Mouse (Mus musculus) stomach, embryonic 15.5 days (tissue): ENCODE measurements at regions not wholly inside any gene's neighbourhood (a gene's known extent, or its start where the extent isn't known, plus 50 kb on each side); places are given as distances from the start of the nearest gene placed in this dataset.

ENCODE experiments used
- ATAC-seq: fragments of 200-750 bp; cut with Nextera tagmentation; 2 replicates; pipeline ENCODE4 v1.8.0; 2017; ENCODE audit warnings: low read depth, moderate number of reproducible peaks, moderate TSS enrichment; ENCODE audit not compliant: insufficient read depth, low FRiP score
- H3K27ac ChIP-seq: fragments of 300-500 bp; sonication (generic); 2 replicates; pipeline ENCODE4 v1.5.1; 2015; ENCODE audit warnings: mild to moderate bottlenecking, inconsistent platforms
- H3K27me3 ChIP-seq: fragments of 300-500 bp; sonication (generic); replicated peaks from 2 replicates; pipeline ENCODE4 v1.6.1; 2015; ENCODE audit warnings: inconsistent platforms
- H3K36me3 ChIP-seq: fragments of 300-500 bp; sonication (generic); 2 replicates; pipeline ENCODE4 v1.6.1; 2015; ENCODE audit warnings: inconsistent platforms
- H3K4me1 ChIP-seq: fragments of 300-500 bp; sonication (generic); 2 replicates; pipeline ENCODE4 v1.6.1; 2015; ENCODE audit warnings: inconsistent platforms
- H3K4me2 ChIP-seq: fragments of 300-500 bp; sonication (generic); 2 replicates; pipeline ENCODE4 v1.6.1; 2015; ENCODE audit warnings: mild to moderate bottlenecking, inconsistent platforms
- H3K4me3 ChIP-seq: fragments of 300-500 bp; sonication (generic); replicated peaks from 2 replicates; pipeline ENCODE4 v1.5.1; 2015; ENCODE audit warnings: inconsistent platforms
- H3K9ac ChIP-seq: fragments of 300-500 bp; sonication (generic); 2 replicates; pipeline ENCODE4 v1.6.1; 2015; ENCODE audit warnings: inconsistent platforms
- H3K9me3 ChIP-seq: fragments of 300-500 bp; sonication (generic); 2 replicates; pipeline ENCODE4 v1.6.1; 2016; ENCODE audit warnings: inconsistent platforms
- WGBS: fragments of 180-500 bp; shearing (Covaris S2); methylation state at CpG from one replicate; pipeline ENCODE4 v1.1.7; 2015; 5-methylcytosine and 5-hydroxymethylcytosine counted together

DNA sequence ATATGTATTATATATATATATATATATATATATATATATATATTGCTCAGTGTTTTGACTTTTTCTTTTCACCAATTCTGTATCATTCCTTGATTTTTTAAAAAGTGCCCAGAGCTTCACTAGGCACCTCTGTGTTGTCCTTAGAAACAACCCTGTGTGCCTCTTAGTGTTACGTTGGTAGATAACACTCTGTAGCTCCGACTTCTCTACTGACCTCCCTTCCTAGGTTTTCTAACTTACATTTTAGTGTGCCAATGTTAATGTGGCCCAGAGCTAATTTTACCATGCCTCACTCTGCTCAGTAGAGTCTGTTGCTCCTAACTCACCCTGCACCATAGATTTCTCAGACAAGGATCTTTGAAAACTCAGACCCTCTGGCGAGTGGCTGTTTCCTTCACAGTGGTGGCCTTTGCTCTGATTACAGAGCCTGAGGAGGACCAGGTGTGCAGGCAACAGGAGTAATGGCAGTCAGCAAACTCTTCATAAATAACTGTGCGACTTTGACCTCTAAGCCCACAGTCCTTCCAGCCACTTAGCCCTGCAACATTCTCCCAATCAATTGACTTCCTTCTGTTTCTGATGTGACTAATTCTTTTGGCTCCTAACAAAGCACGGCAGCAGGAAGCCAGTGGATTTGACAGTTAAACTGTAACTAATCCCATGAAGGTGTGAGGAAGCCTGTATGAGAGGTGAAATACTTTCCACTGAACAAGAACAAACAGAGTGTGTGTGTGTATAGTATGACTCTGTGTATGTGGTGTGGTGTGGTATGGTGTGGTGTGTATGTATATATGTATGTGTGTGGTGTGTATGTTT, 53.6 kb upstream of the Actr3 start:
- no peak overlapping the region for H3K9ac ChIP-seq

DNA sequence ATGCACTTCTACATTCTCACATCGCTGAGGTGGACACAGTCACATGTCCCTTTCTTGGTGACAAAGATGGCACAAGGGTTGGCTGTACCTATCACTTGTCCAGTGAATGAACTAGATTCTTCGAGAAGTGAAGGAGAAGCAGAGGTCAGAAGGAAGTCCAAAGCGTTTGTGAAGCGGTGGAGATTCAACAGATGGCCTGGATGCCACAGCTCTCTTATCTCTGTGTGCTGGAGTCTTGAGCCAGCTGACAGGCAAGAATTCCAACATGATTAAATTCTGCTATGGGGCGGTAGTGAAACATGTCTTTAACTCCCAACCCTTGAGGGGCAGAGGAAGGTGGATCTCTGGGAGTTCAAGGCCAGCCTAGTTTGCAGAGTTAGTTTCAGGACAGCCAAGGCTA, 55.5 kb upstream of the Actr3 start:
- H3K4me3 ChIP-seq = no peak overlapping the region
- H3K4me2 ChIP-seq = no peak overlapping the region
- 59% methylated on average over 5 of the region's 5 CpGs for WGBS
- H3K9me3 ChIP-seq = no peaks in the 10 kb centered on the region
- no peaks in the 10 kb centered on the region for H3K27me3 ChIP-seq
- H3K9ac ChIP-seq = no peak overlapping the region
- ATAC-seq = no peak
- no peaks in the 10 kb centered on the region for H3K4me1 ChIP-seq
- H3K27ac ChIP-seq = no peak overlapping the region
- no peaks in the 10 kb centered on the region for H3K36me3 ChIP-seq

More for the DNA sequence above, 53.6 kb upstream of the Actr3 start:
- 36% methylated on average over 5 of the region's 5 CpGs for WGBS
- Histone ChIP-seq H3K27me3 (no peaks in the 10 kb centered on the region), H3K27ac (peak overlapping the region; percentile 68), H3K4me1 (no peaks in the 10 kb centered on the region), H3K36me3 (no peaks in the 10 kb centered on the region), H3K9me3 (no peaks in the 10 kb centered on the region), H3K4me2 (no peak overlapping the region), H3K4me3 (no peak overlapping the region)
- peak; percentile 85 for ATAC-seq

DNA sequence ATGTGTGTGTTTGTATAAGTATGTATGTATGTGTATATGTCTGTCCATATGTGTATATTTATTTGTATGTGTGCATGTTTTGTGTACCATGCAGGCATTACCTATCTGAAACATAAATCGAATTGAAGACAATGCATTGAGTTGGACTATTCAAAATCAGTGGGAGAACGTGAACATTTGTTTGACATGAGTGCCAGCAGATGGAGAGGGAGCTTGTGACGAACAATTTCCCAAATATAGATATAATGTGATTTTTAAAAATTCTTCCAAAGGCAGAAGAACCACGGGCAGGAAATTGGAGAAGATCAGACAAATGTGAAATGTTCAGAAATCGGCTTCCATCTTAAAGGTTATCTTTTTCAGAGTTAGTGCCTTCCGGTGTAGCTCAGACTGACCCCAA, 59.1 kb upstream of the Actr3 start:
- no peak for ATAC-seq
- H3K4me3 ChIP-seq = no peak overlapping the region
- WGBS = 87% methylated on average over 6 of the region's 6 CpGs
- H3K9ac ChIP-seq = no peak overlapping the region
- H3K27ac ChIP-seq = no peak overlapping the region
- H3K9me3 ChIP-seq = no peaks in the 10 kb centered on the region
- H3K4me2 ChIP-seq = no peak overlapping the region
- H3K27me3 ChIP-seq = no peaks in the 10 kb centered on the region
- H3K4me1 ChIP-seq = no peaks in the 10 kb centered on the region
- H3K36me3 ChIP-seq = no peaks in the 10 kb centered on the region

DNA sequence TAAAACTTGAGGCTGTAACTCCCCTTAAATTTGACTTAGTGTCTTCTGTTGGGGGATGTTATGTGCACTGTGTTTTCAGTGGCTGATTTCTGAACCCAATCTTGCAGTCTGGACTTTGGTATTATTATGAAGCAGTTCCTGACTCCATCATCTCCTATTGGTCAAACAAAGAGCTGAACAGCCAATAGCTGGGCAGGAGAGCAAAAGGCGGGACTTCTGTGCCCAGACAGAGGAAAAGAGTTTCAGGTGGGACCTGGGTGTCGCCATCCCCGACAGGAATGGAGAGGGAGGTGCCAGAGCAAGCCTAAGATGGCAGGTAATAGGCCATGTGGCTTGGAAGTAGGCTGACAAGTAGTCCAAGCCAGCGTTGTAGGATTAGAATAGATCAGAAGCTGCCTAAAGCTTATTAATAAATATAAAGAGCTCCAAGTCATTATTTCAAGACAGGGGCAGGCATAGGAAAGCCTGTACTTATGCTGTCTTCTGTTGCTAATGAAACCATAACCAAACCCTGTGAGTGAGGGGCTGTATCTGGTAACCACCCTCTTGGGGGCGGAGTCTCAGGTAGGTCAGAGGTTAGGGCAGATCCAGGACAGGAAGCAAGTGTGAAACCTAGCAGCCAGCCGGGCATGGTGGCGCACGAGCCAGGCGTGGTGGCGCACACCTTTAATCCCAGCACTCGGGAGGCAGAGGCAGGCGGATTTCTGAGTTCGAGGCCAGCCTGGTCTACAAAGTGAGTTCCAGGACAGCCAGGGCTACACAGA, 60.0 kb upstream of the Actr3 start:
- ATAC-seq = no peak
- Histone ChIP-seq H3K4me1 (no peaks in the 10 kb centered on the region), H3K9me3 (no peaks in the 10 kb centered on the region), H3K36me3 (no peaks in the 10 kb centered on the region), H3K4me2 (no peak overlapping the region), H3K4me3 (no peak overlapping the region), H3K27ac (no peak overlapping the region), H3K27me3 (no peaks in the 10 kb centered on the region), H3K9ac (no peak overlapping the region)
- 87% methylated on average over 12 of the region's 13 CpGs for WGBS

DNA sequence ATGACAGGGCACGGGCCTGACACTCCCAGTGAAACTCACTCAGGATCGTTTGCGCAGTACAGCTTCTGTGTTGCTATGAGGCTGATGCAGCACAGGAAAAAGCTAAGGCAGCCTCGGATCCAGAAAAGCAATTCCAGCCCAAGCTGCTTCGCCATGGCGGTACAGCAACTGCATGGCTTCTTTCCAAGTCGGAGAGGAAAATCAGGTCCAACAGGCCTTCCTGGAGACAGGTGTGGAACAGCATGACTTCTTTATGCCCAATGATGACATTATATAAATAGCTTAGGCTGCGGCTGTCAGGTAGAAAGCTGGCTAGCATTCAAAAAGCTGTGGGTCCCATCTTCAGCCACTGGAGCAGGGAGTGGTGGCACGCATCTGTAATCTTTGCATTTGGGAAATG, 61.5 kb upstream of the Actr3 start:
- H3K27ac ChIP-seq = no peak overlapping the region
- ATAC-seq = no peak
- no peaks in the 10 kb centered on the region for H3K4me1 ChIP-seq
- no peak overlapping the region for H3K4me3 ChIP-seq
- no peaks in the 10 kb centered on the region for H3K36me3 ChIP-seq
- no peak overlapping the region for H3K9ac ChIP-seq
- WGBS = 79% methylated on average over 9 of the region's 9 CpGs
- H3K9me3 ChIP-seq = no peaks in the 10 kb centered on the region
- no peak overlapping the region for H3K4me2 ChIP-seq
- no peaks in the 10 kb centered on the region for H3K27me3 ChIP-seq

DNA sequence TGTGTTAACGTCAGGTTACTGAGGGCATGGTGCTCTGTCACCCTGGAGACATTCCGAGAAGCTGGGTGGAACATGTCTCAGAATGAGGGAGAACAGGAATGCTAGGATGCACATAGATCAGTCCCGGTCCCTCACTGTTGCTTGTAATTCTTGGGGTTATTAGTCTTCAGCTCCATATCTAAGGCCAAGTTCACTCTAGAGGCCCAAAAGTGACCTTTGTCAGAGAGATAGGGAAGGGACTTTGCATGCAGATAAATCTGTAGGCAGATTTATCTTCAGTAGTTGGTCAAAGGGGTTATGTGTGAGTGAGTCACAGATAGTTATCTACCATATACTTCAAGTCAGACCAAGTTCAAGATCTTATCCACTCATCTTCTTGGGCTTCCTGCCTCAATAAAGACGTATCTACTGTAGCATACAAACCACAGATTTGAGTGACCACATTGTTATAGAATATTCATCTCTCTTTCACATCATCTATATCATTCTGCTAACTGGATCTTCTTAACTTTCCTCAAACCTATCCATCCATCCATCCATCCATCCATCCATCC, 58.4 kb upstream of the Slc35f5 start:
- no peak overlapping the region for H3K9ac ChIP-seq
- no peaks in the 10 kb centered on the region for H3K4me1 ChIP-seq
- H3K4me3 ChIP-seq = no peak overlapping the region
- no peak overlapping the region for H3K27ac ChIP-seq
- 85% methylated on average over 4 of the region's 4 CpGs for WGBS
- H3K9me3 ChIP-seq = no peaks in the 10 kb centered on the region
- H3K36me3 ChIP-seq = no peaks in the 10 kb centered on the region
- no peak for ATAC-seq
- no peak overlapping the region for H3K4me2 ChIP-seq
- no peaks in the 10 kb centered on the region for H3K27me3 ChIP-seq

DNA sequence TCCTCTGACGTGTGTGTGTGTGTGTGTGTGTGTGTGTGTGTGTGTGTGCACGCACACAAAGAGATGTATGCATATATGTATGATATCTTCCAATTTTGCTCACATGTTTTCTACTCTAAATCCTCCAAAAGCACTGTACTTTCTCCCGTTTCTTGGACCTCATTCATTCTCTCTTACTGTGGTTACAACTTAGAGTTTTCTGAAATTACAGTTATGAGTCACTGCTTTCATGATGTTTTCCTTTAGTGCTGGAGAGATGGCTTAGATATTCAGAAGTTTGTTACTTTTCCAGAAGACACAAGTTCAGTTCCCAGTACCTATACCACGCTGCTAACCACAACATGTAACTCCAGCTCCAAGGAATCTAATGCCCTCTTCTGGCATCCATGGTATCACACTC, 56.5 kb upstream of the Slc35f5 start:
- Histone ChIP-seq H3K36me3 (no peaks in the 10 kb centered on the region), H3K27ac (no peak overlapping the region), H3K4me3 (no peak overlapping the region), H3K9me3 (no peaks in the 10 kb centered on the region), H3K27me3 (no peaks in the 10 kb centered on the region), H3K9ac (no peak overlapping the region), H3K4me2 (no peak overlapping the region), H3K4me1 (0 out of 2 replicates have a peak, but pooled peaks cover 4% of the 10 kb centered on the region)
- WGBS = 75% methylated on average over 4 of the region's 4 CpGs
- ATAC-seq = no peak

DNA sequence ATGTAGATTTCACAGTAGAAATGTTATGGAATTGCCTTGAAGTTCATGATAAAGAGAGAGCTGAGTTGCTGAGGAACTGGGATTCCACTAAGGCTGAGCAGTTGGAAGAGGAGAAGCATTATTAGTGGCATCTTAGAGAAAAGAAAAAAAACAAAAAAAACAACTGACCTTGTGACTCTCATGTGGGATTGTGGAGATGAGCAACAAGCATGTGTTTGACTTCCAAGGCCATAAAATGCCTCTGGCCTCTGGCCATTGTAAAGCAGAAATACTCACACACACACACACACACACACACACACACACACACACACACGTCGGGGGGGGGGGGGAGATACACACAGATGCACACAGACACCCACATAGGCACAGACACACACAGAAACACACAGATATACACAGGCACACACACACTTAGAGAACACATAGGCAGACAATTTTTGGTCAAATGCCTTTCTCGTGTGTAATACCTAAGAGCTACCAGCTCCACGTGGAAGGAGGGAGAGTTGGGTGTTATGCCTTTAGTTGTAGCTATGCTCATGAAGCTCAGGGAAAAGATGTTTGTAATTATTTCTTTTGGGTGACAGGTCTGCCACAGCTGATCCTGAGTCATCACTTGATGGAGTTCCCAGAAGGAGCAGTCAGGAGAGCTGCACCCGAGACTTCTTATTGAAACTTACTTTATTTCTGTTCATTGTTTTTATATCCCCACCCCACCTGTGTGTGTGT, 52.4 kb upstream of the Slc35f5 start:
- ATAC-seq = no peak
- WGBS = 57% methylated on average over 4 of the region's 5 CpGs
- no peak overlapping the region for H3K4me2 ChIP-seq
- no peak overlapping the region for H3K4me3 ChIP-seq
- no peaks in the 10 kb centered on the region for H3K27me3 ChIP-seq
- no peak overlapping the region for H3K9ac ChIP-seq
- H3K4me1 ChIP-seq = 0 out of 2 replicates have a peak, but pooled peaks cover 6% of the 10 kb centered on the region
- no peak overlapping the region for H3K27ac ChIP-seq
- H3K9me3 ChIP-seq = no peaks in the 10 kb centered on the region
- H3K36me3 ChIP-seq = no peaks in the 10 kb centered on the region

DNA sequence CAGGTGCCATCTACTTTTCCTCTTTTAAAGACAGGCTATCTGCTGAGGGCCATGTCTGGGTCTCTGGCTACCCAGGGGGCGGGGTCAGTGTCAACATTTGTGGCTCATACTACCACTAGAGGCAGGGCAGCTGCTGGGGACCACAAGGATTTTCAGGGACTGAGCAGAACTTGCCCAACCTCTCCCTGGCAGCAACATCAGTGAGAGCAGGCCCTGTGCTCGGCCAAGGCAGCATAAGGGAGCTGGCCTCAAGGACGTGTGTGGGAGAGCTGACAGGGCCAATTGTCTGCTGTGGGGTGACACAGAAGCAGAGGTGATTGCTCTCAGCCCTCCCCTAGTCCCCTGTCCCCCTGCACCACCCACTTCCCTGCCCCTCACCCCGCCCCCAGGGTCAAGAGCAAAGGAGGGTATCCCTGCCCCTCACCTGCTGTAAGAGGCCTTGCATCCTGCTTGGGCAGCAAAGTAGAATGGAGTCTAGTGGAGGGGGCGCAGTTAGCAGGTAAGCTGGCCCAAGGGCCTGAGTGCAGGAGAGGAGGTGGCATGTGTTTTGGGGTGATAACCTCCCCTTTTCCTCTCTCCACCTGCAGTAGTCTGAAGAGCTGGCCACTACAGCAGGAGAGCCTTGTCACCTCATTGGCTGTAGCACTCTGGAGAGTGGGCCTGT, 51.7 kb upstream of the Slc35f5 start:
- Histone ChIP-seq H3K4me3 (no peak overlapping the region), H3K36me3 (no peaks in the 10 kb centered on the region), H3K27me3 (no peaks in the 10 kb centered on the region), H3K4me2 (no peak overlapping the region), H3K27ac (no peak overlapping the region), H3K9ac (no peak overlapping the region), H3K4me1 (0 out of 2 replicates have a peak, but pooled peaks cover 6% of the 10 kb centered on the region), H3K9me3 (no peaks in the 10 kb centered on the region)
- 68% methylated on average over 5 of the region's 5 CpGs for WGBS
- peak; percentile 66 for ATAC-seq
